Mouse (Mus musculus) stomach, postnatal 0 days (tissue): Measurements from ENCODE around the gene Shbg.

Source experiments
- CTCF ChIP-seq: IDR thresholded peaks from 2 replicates; pipeline ENCODE4 v1.5.1; 2016; ENCODE audit warnings: antibody characterized with exemption, low read depth, mild to moderate bottlenecking, moderate library complexity
- EP300 ChIP-seq: optimal IDR thresholded peaks from 2 replicates; pipeline ENCODE3; 2016; ENCODE audit warnings: antibody characterized with exemption

GRCm38 (mm10) chr11:69604347-69604746 is 13.4 kb downstream of the Shbg start:
- no peak for TF ChIP-seq CTCF
- no peak for TF ChIP-seq EP300
